18 mouse cellular contexts compared by ENCODE assay signal in the genomic region with DNA sequence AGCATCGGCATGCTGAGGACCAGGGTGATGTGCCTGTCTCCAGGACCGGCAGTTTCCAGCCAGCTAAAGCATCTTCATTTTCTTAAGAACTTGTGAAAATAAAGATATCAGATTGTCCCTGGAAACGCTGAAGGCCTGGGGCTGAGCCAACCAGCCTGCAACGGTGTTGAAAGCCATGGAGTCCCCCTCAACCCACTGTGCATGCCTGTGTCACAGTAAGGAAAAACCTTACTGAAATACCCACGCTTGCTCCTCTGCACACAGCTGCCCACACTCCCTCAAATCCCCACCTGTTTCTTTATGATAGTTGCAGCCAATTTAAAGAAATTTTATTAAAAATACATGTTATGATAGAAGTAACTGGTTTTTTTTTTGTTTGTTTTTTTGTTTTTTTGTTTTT.
DNase-seq lines count a peak whose midpoint lies in the region; ATAC-seq and TF ChIP-seq lines count a peak whose summit lies in the region.
"Had no signal": no experiment of that assay in that cellular context is flagged by ENCODE, and none has a peak within 500 bp of the region (broad histone marks: within the 10 kb centered on the region; RNA-seq: fewer than 3 reads in every experiment).

No protein-coding gene starts in this region.

- peaks cover 8% of the 10 kb centered on the region for H3K4me1 ChIP-seq in midbrain, embryonic 11.5 days (ENCODE audit: control insufficient read depth, insufficient read depth, low read length)
- H3K4me1 ChIP-seq in midbrain, embryonic 14.5 days (ENCODE audit: control insufficient read depth, insufficient read depth, low read length): peaks cover 7% of the 10 kb centered on the region; the same call in 1 of the 2 replicates
- H3K4me1 ChIP-seq in lung, postnatal 0 days (ENCODE audit: insufficient read depth, low read depth, low read length): no peaks in the 10 kb centered on the region
- H3K4me1 ChIP-seq: embryonic facial prominence, embryonic 12.5 days; forebrain, embryonic 13.5 days had no signal

- H3K4me2 ChIP-seq in midbrain, embryonic 11.5 days: no peak overlapping the region
- no peak overlapping the region for H3K4me2 ChIP-seq in midbrain, embryonic 14.5 days (ENCODE audit: low read length)
- no peak overlapping the region for H3K4me2 ChIP-seq in lung, postnatal 0 days (replicated peaks; ENCODE audit: low read depth, low read length)
- H3K4me2 ChIP-seq: embryonic facial prominence, embryonic 12.5 days; forebrain, embryonic 13.5 days; forebrain, embryonic 15.5 days had no signal

- TF ChIP-seq EP300 in lung, postnatal 0 days (IDR thresholded peaks at IDR 0.05): no peak

- H3K9ac ChIP-seq in midbrain, embryonic 11.5 days (ENCODE audit: low read length): no peak overlapping the region
- no peak overlapping the region for H3K9ac ChIP-seq in midbrain, embryonic 14.5 days (replicated peaks; ENCODE audit: low read length)
- no peak overlapping the region for H3K9ac ChIP-seq in lung, postnatal 0 days (replicated peaks; ENCODE audit: low read depth)
- H3K9ac ChIP-seq: embryonic facial prominence, embryonic 12.5 days; forebrain, embryonic 13.5 days; forebrain, embryonic 15.5 days had no signal

- DNase-seq in frontal cortex, postnatal 36 days (ENCODE audit: low spot score in 2 of 2): peak; percentile 16 to 21
- no peak for DNase-seq in frontal cortex, postnatal 10 days (ENCODE audit: low spot score in 2 of 2)
- DNase-seq in midbrain, embryonic 11.5 days (ENCODE audit: low spot score, missing footprints): peak; percentile 73
- DNase-seq in midbrain, embryonic 14.5 days: no peak
- peak; percentile 40 for DNase-seq in brain, adult 2 months (ENCODE audit: low read depth, low spot score)
- no peak for DNase-seq in lung, postnatal 0 days (ENCODE audit: low spot score)
- DNase-seq: adrenal gland, adult 2 months; adrenal gland, postnatal 10 days; adrenal gland, postnatal 25 days; cerebellum, adult 11-12 months; cerebellum, adult 2 months; cerebellum, adult 9-10 months; cerebellum, postnatal 10 days; cerebellum, postnatal 25 days had no signal

- H3K27me3 ChIP-seq in midbrain, embryonic 11.5 days (ENCODE audit: control insufficient read depth, insufficient read depth, low read length): peaks cover 3% of the 10 kb centered on the region; the same call in 1 of the 2 replicates
- no peaks in the 10 kb centered on the region for H3K27me3 ChIP-seq in midbrain, embryonic 14.5 days (ENCODE audit: control insufficient read depth, insufficient read depth, low read length)
- no peaks in the 10 kb centered on the region for H3K27me3 ChIP-seq in lung, postnatal 0 days (replicated peaks; ENCODE audit: insufficient read depth, low read length)
- H3K27me3 ChIP-seq: embryonic facial prominence, embryonic 12.5 days; forebrain, embryonic 13.5 days; forebrain, embryonic 15.5 days had no signal

- 43% methylated on average over 5 of the region's 5 CpGs for WGBS in midbrain, embryonic 11.5 days
- 30% methylated on average over 5 of the region's 5 CpGs for WGBS in midbrain, embryonic 14.5 days
- WGBS in lung, postnatal 0 days: 67% methylated on average over 5 of the region's 5 CpGs

- no peak overlapping the region for H3K4me3 ChIP-seq in midbrain, embryonic 11.5 days (ENCODE audit: low read depth, low read length)
- no peak overlapping the region for H3K4me3 ChIP-seq in midbrain, embryonic 14.5 days (replicated peaks; ENCODE audit: low read depth, low read length)
- no peak overlapping the region for H3K4me3 ChIP-seq in lung, postnatal 0 days (ENCODE audit: low read depth, low read length)
- H3K4me3 ChIP-seq: embryonic facial prominence, embryonic 10.5 days; embryonic facial prominence, embryonic 12.5 days; forebrain, embryonic 13.5 days; forebrain, embryonic 15.5 days had no signal

- TF ChIP-seq CTCF in lung, postnatal 0 days (IDR thresholded peaks at IDR 0.05): no peak

- no peaks in the 10 kb centered on the region for H3K9me3 ChIP-seq in midbrain, embryonic 11.5 days (ENCODE audit: control insufficient read depth, low read length)
- H3K9me3 ChIP-seq in midbrain, embryonic 14.5 days (ENCODE audit: control insufficient read depth, low read length): no peaks in the 10 kb centered on the region
- H3K9me3 ChIP-seq in lung, postnatal 0 days (ENCODE audit: low read length): no peaks in the 10 kb centered on the region
- H3K9me3 ChIP-seq: embryonic facial prominence, embryonic 10.5 days; embryonic facial prominence, embryonic 12.5 days; forebrain, embryonic 13.5 days; forebrain, embryonic 15.5 days had no signal

- H3K27ac ChIP-seq in midbrain, embryonic 11.5 days (ENCODE audit: low read depth, low read length): no peak overlapping the region
- no peak overlapping the region for H3K27ac ChIP-seq in midbrain, embryonic 14.5 days (replicated peaks; ENCODE audit: low read depth, low read length)
- H3K27ac ChIP-seq in lung, postnatal 0 days (ENCODE audit: low read length): no peak overlapping the region
- H3K27ac ChIP-seq: embryonic facial prominence, embryonic 10.5 days; embryonic facial prominence, embryonic 12.5 days; forebrain, embryonic 13.5 days; forebrain, embryonic 15.5 days had no signal

- no peaks in the 10 kb centered on the region for H3K36me3 ChIP-seq in midbrain, embryonic 11.5 days (ENCODE audit: control insufficient read depth, insufficient read depth, low read length)
- no peaks in the 10 kb centered on the region for H3K36me3 ChIP-seq in midbrain, embryonic 14.5 days (ENCODE audit: control insufficient read depth, insufficient read depth, low read length)
- H3K36me3 ChIP-seq in lung, postnatal 0 days (ENCODE audit: insufficient read depth, low read length): no peaks in the 10 kb centered on the region
- H3K36me3 ChIP-seq: embryonic facial prominence, embryonic 10.5 days; embryonic facial prominence, embryonic 12.5 days; forebrain, embryonic 15.5 days had no signal

- no peak for ATAC-seq in midbrain, embryonic 11.5 days (ENCODE audit: low FRiP score)
- no peak for ATAC-seq in midbrain, embryonic 14.5 days (ENCODE audit: low FRiP score, low TSS enrichment)
- ATAC-seq in lung, postnatal 0 days: no peak
- ATAC-seq: forebrain, embryonic 13.5 days; forebrain, embryonic 15.5 days had no signal

Comparison
In these comparisons a context has a peak if more than half of its experiments do, and no peak if none do; other contexts are left out.
1. DNase-seq: peak in frontal cortex, postnatal 36 days (2 of 2), midbrain, embryonic 11.5 days (single experiment) and brain, adult 2 months (single experiment); none in frontal cortex, postnatal 10 days (0 of 2), midbrain, embryonic 14.5 days (single experiment) and lung, postnatal 0 days (single experiment).